In genomic region chr9:24450524-24450923, GRCm38 (mm10) we compare ENCODE assay signal across 29 mouse cellular contexts. TPM values are rescaled to one million over a fixed set of nuclear protein-coding genes. Genes with fewer than 3 reads are reported as not detected.
DNase-seq lines count a peak whose midpoint lies in the region; ATAC-seq and TF ChIP-seq lines count a peak whose summit lies in the region.
"Had no signal": no experiment of that assay in that cellular context is flagged by ENCODE, and none has a peak within 500 bp of the region (broad histone marks: within the 10 kb centered on the region; RNA-seq: fewer than 3 reads in every experiment).

No protein-coding gene starts in this region.

- H3K36me3 ChIP-seq in embryonic facial prominence, embryonic 14.5 days (ENCODE audit: control insufficient read depth, insufficient read depth, low read length): peaks cover 18% of the 10 kb centered on the region; the same call in 1 of the 2 replicates
- H3K36me3 ChIP-seq in embryonic facial prominence, embryonic 10.5 days (replicated peaks): peaks cover 12% of the 10 kb centered on the region
- H3K36me3 ChIP-seq in hindbrain, postnatal 0 days (ENCODE audit: insufficient read depth, low read length): 0 out of 2 replicates have a peak, but pooled peaks cover 4% of the 10 kb centered on the region
- no peaks in the 10 kb centered on the region for H3K36me3 ChIP-seq in hindbrain, embryonic 11.5 days (ENCODE audit: control insufficient read depth, insufficient read depth, low read length)
- H3K36me3 ChIP-seq: intestine, embryonic 15.5 days; midbrain, embryonic 12.5 days; neural tube, embryonic 15.5 days had no signal

- TF ChIP-seq CTCF in hindbrain, postnatal 0 days (IDR thresholded peaks at IDR 0.05; ENCODE audit: low read depth): no peak

- no peak for ATAC-seq in embryonic facial prominence, embryonic 14.5 days (ENCODE audit: low read depth)
- ATAC-seq in hindbrain, postnatal 0 days: no peak
- ATAC-seq in hindbrain, embryonic 11.5 days (ENCODE audit: low FRiP score): no peak
- ATAC-seq: hindbrain, embryonic 16.5 days; intestine, embryonic 15.5 days; Patski had no signal

- H3K4me1 ChIP-seq in embryonic facial prominence, embryonic 14.5 days (ENCODE audit: control insufficient read depth, insufficient read depth, low read length): no peaks in the 10 kb centered on the region
- no peaks in the 10 kb centered on the region for H3K4me1 ChIP-seq in embryonic facial prominence, embryonic 10.5 days
- 0 out of 2 replicates have a peak, but pooled peaks cover 3% of the 10 kb centered on the region for H3K4me1 ChIP-seq in hindbrain, postnatal 0 days (ENCODE audit: insufficient read depth, low read length)
- no peaks in the 10 kb centered on the region for H3K4me1 ChIP-seq in hindbrain, embryonic 11.5 days (replicated peaks; ENCODE audit: control insufficient read depth, insufficient read depth, low read length)
- H3K4me1 ChIP-seq: hindbrain, embryonic 10.5 days; intestine, embryonic 15.5 days; limb, embryonic 10.5 days; limb, embryonic 15.5 days; midbrain, embryonic 12.5 days; neural tube, embryonic 15.5 days had no signal

- 72% methylated on average over 7 of the region's 7 CpGs for WGBS in embryonic facial prominence, embryonic 14.5 days
- WGBS in embryonic facial prominence, embryonic 10.5 days: 87% methylated on average over 7 of the region's 7 CpGs
- 67% methylated on average over 7 of the region's 7 CpGs for WGBS in hindbrain, postnatal 0 days
- whole genome bisulfite sequencing in hindbrain, embryonic 11.5 days: 94% methylated on average over 7 of the region's 7 CpGs

- H3K4me2 ChIP-seq in embryonic facial prominence, embryonic 14.5 days (ENCODE audit: low read depth, low read length): no peak overlapping the region
- H3K4me2 ChIP-seq in hindbrain, postnatal 0 days (ENCODE audit: low read depth, low read length): no peak overlapping the region
- H3K4me2 ChIP-seq in hindbrain, embryonic 11.5 days (replicated peaks; ENCODE audit: low read depth, low read length): no peak overlapping the region
- H3K4me2 ChIP-seq: embryonic facial prominence, embryonic 13.5 days; intestine, embryonic 15.5 days; limb, embryonic 15.5 days; liver, embryonic 13.5 days; midbrain, embryonic 12.5 days; neural tube, embryonic 15.5 days had no signal

- H3K4me3 ChIP-seq in embryonic facial prominence, embryonic 14.5 days (ENCODE audit: low read depth, low read length): no peak overlapping the region
- H3K4me3 ChIP-seq in embryonic facial prominence, embryonic 10.5 days: no peak overlapping the region
- H3K4me3 ChIP-seq in hindbrain, postnatal 0 days (ENCODE audit: low read length): no peak overlapping the region
- no peak overlapping the region for H3K4me3 ChIP-seq in hindbrain, embryonic 11.5 days (ENCODE audit: low read depth, low read length)
- H3K4me3 ChIP-seq: embryonic facial prominence, embryonic 13.5 days; erythroblast, embryonic 14.5 days; hindbrain, embryonic 10.5 days; intestine, embryonic 15.5 days; limb, embryonic 10.5 days; limb, embryonic 15.5 days; liver, embryonic 13.5 days; midbrain, embryonic 12.5 days; neural tube, embryonic 15.5 days had no signal

- no peak overlapping the region for H3K9ac ChIP-seq in embryonic facial prominence, embryonic 14.5 days (ENCODE audit: low read depth, low read length)
- no peak overlapping the region for H3K9ac ChIP-seq in hindbrain, postnatal 0 days (replicated peaks; ENCODE audit: low read length)
- no peak overlapping the region for H3K9ac ChIP-seq in hindbrain, embryonic 11.5 days (ENCODE audit: low read depth, low read length)
- H3K9ac ChIP-seq: embryonic facial prominence, embryonic 13.5 days; intestine, embryonic 15.5 days; limb, embryonic 15.5 days; liver, embryonic 13.5 days; midbrain, embryonic 12.5 days; neural tube, embryonic 15.5 days had no signal

- H3K27ac ChIP-seq in embryonic facial prominence, embryonic 14.5 days (replicated peaks; ENCODE audit: low read depth, low read length): no peak overlapping the region
- H3K27ac ChIP-seq in embryonic facial prominence, embryonic 10.5 days (replicated peaks): no peak overlapping the region
- no peak overlapping the region for H3K27ac ChIP-seq in hindbrain, postnatal 0 days
- H3K27ac ChIP-seq in hindbrain, embryonic 11.5 days (ENCODE audit: low read depth, low read length): no peak overlapping the region
- H3K27ac ChIP-seq: embryonic facial prominence, embryonic 13.5 days; hindbrain, embryonic 10.5 days; intestine, embryonic 15.5 days; limb, embryonic 10.5 days; limb, embryonic 15.5 days; liver, embryonic 13.5 days; midbrain, embryonic 12.5 days; neural tube, embryonic 15.5 days had no signal

- no peaks in the 10 kb centered on the region for H3K9me3 ChIP-seq in embryonic facial prominence, embryonic 14.5 days (ENCODE audit: control insufficient read depth, low read length)
- no peaks in the 10 kb centered on the region for H3K9me3 ChIP-seq in embryonic facial prominence, embryonic 10.5 days
- H3K9me3 ChIP-seq in hindbrain, postnatal 0 days (ENCODE audit: low read length): no peaks in the 10 kb centered on the region
- no peaks in the 10 kb centered on the region for H3K9me3 ChIP-seq in hindbrain, embryonic 11.5 days (ENCODE audit: control insufficient read depth, low read length)
- H3K9me3 ChIP-seq: embryonic facial prominence, embryonic 13.5 days; hindbrain, embryonic 10.5 days; intestine, embryonic 15.5 days; limb, embryonic 10.5 days; limb, embryonic 15.5 days; liver, embryonic 13.5 days; midbrain, embryonic 12.5 days; neural tube, embryonic 15.5 days had no signal

- DNase-seq in embryonic facial prominence, embryonic 14.5 days (ENCODE audit: low spot score): peak; percentile 44
- DNase-seq in embryonic facial prominence, embryonic 10.5 days (ENCODE audit: low spot score): no peak
- peak; percentile 29 for DNase-seq in hindbrain, postnatal 0 days (ENCODE audit: low spot score)
- DNase-seq in hindbrain, embryonic 11.5 days (ENCODE audit: low spot score): no peak
- peak; percentile 15 for DNase-seq in right cerebral cortex, postnatal 4 days
- DNase-seq in right cerebral cortex, postnatal 25 days: no peak
- peak; percentile 27 for DNase-seq in testis, postnatal 14 days (ENCODE audit: low spot score)
- DNase-seq in adrenal gland, postnatal 10 days: no peak
- DNase-seq: adrenal gland, postnatal 14 days; embryo, embryonic 11 days; gastrocnemius, postnatal 14 days; heart, postnatal 14 days; kidney, adult 2 months; liver, embryonic 13.5 days; lung, adult 18-20 months; lung, postnatal 14 days; retina, postnatal 1 day; right cerebral cortex, postnatal 14 days; spleen, adult 18-20 months had no signal

- no peaks in the 10 kb centered on the region for H3K27me3 ChIP-seq in embryonic facial prominence, embryonic 14.5 days (replicated peaks; ENCODE audit: control insufficient read depth, insufficient read depth, low read length)
- H3K27me3 ChIP-seq in embryonic facial prominence, embryonic 10.5 days (replicated peaks; ENCODE audit: low read depth, poor library complexity, severe bottlenecking): no peaks in the 10 kb centered on the region
- no peaks in the 10 kb centered on the region for H3K27me3 ChIP-seq in hindbrain, postnatal 0 days (ENCODE audit: insufficient read depth, low read length)
- no peaks in the 10 kb centered on the region for H3K27me3 ChIP-seq in hindbrain, embryonic 11.5 days (ENCODE audit: control insufficient read depth, insufficient read depth, low read length)
- H3K27me3 ChIP-seq: embryonic facial prominence, embryonic 13.5 days; intestine, embryonic 15.5 days; limb, embryonic 15.5 days; liver, embryonic 13.5 days; midbrain, embryonic 12.5 days; neural tube, embryonic 15.5 days; Patski had no signal

RNA-seq across cellular contexts. Expression of gene Dpy19l1, which starts 52.4 kb away (rescaled TPM):
- 19.2 and 20.2 TPM in 2 replicates for polyA plus RNA-seq in embryonic facial prominence, embryonic 14.5 days (2014; fragmentation: Nextera tagmentation; extraction: Ambion mirVana)
- polyA plus RNA-seq in embryonic facial prominence, embryonic 10.5 days (2016; fragmentation: Nextera tagmentation; extraction: Ambion mirVana): 9.2 and 9.7 TPM in 2 replicates
- total RNA-seq in hindbrain, postnatal 0 days (2014; rRNA removed): 47.9 and 56.4 TPM in 2 replicates
- 15.6 and 16.6 TPM in 2 replicates for polyA plus RNA-seq in hindbrain, postnatal 0 days (2015; fragmentation: Nextera tagmentation; extraction: Ambion mirVana)
- polyA plus RNA-seq in hindbrain, embryonic 11.5 days (2014; fragmentation: Nextera tagmentation; extraction: Ambion mirVana): 14.7 and 14.8 TPM in 2 replicates
- total RNA-seq in adrenal gland, postnatal 10 days (2021): 10 to 100 TPM; 31.8 to 40.8 TPM

Comparison
In these comparisons a context has a peak if more than half of its experiments do, and no peak if none do; other contexts are left out.
1. DNase-seq: peak in embryonic facial prominence, embryonic 14.5 days (single experiment), hindbrain, postnatal 0 days (single experiment), right cerebral cortex, postnatal 4 days (single experiment) and testis, postnatal 14 days (single experiment); none in embryonic facial prominence, embryonic 10.5 days (single experiment), hindbrain, embryonic 11.5 days (single experiment), right cerebral cortex, postnatal 25 days (single experiment) and adrenal gland, postnatal 10 days (single experiment).